Mouse (Mus musculus) right cerebral cortex, postnatal 4 days (tissue): ENCODE data around the gene Fnbp4.

Experiments
- DNase-seq: peaks from one replicate; pipeline ENCODE4 v3.0.0-alpha.2; 2022

Fnbp4 gene

DNA sequence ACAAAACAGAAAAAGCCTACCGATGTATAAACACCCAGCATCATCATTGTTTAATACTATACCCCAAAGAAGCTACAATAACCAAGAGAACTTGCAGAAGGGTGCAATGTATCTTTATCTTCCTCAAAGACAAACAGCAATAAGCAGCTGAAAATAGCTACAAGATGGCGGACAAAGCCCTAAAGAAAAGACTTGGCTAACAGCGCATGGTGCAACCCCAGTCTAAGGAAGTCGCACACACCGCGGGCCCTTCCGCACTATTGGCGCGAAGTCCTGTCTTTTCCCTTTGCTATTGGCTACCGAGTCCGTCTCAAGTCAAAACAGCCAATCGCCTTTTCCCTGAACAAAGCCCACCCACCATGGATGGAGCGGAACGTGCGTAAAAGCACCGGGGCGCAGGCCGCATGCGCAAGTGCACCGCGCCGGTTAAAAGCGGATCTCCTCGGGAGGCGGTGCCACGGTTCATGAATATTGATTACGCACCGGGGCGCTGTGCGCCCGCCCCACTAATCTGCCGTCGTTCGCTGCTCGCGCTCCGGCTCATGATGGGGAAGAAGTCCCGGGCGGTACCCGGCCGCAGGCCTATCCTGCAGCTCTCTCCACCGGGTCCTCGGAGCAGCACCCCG, at the start of gene Fnbp4:
Fnbp4 (plus strand) TSS at position 318 of the 626 bp plus-strand sequence.
- DNase-seq = peak; percentile 93

DNA sequence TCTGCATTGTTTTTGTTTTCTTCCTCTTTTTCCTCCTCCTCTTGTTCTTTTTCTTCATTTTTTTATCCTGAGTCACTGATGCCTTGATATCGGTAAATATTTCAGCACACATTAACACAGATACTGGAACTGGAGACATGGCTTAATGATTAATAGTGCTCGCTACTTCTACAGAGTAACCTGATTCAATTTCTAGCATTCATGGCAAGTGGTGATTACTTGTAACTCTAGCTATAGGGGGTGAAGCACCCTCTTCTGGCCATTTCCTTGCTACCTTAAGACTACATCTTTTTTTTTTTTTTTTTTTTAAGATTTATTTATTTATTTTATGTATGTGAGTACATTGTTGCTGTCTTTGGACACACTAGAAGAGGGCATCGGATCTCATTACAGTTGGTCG, 44.2 kb upstream of the Fnbp4 start:
- DNase-seq = no peak

DNA sequence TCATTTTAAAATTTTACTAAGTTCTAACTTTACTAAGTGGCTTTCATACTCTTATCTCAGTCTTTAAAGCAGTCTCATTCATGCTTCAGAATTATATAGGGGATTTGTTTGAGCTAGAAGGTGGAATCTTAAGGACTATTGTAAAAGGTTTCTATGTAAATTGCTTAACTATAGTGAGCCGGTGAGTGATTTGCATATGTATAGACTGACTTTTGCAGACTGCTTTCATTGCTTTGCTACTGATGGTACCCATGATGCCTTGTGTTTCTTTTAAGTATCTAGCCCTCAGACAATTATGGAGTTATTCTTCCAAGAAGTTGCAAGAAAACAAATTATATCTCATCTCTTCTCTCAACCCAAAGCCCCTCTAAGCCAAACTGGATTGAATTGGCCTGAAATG, 36.6 kb upstream of the Fnbp4 start:
- no peak for DNase-seq

DNA sequence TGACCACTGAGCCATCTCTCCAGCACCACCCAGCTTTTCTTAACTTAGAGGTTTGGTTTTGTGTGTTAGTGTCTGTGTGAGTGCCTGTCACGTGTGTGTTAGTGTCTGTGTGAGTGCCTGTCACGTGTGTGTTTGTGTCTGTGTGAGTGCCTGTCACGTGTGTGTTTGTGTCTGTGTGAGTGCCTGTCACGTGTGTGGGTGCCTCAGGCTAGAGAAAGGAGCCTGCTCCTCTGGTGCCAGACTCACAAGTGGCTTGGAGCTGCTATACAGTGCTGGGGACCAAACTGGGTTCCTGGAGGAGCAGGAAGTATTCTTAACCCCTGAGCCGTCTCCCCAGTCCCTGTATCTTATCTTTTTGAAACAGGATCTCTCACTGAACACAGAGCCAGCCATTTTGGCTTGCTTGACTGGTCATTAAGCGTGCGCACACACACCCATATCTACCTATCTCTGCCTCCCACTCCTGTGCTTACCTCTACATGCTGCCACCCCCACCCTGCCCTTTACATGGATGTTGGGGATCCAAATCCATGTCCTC, 29.5 kb upstream of the Fnbp4 start:
- DNase-seq = no peak

DNA sequence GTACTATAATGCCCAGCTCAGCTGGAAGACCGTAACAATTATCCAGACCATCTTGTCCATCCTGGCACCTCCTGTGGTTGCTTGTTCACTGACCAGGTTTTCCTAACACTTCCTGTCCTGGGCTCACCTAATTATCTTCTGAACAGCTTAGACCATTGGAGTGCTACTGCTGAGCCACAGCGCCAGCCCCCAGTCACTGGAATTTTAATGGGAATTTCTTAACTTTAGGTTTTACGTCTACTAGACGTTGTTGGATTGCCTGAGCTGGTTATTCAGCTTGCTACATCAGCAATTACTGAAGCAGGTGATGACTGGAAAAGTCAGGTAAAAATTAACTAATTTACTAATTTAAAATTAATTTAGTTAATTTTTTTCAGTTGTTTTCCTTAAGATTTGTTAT, 27.8 kb upstream of the Fnbp4 start:
- no peak for DNase-seq

DNA sequence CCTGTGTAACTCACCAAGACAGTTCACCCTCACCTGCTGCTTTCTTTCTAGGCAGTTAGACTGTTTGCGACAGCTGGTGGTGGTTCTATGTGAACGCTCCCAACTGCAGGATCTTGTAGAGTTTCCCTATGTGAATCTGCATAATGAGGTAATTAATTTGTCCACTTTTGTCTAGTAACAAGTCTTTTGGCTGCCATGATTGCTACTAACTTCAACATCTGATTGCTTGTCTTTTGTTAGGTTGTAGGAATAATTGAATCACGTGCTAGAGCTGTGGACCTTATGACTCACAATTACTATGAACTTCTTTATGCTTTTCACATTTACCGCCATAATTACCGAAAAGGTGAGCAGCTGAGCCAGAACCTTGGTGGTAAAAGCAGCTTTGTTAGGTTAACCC, 27.2 kb upstream of the Fnbp4 start:
- DNase-seq = no peak

DNA sequence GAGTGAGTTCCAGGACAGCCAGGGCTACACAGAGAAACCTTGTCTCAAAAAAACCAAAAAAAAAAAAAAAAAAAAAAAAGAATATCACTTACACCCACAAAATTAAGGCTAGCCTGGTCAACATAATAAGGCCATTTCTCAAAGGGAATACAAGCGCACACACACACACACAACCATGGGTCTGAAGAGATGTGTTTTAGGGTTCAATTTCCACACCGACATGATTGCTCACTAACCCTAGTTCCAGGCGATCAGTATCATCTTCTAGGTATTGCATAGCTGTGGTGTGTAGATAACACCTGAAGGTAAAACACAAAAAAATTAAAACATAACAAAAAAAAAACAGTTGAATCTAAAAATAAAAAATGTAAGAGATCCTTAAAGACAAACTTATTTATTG, 18.4 kb upstream of the Fnbp4 start:
- DNase-seq = no peak

DNA sequence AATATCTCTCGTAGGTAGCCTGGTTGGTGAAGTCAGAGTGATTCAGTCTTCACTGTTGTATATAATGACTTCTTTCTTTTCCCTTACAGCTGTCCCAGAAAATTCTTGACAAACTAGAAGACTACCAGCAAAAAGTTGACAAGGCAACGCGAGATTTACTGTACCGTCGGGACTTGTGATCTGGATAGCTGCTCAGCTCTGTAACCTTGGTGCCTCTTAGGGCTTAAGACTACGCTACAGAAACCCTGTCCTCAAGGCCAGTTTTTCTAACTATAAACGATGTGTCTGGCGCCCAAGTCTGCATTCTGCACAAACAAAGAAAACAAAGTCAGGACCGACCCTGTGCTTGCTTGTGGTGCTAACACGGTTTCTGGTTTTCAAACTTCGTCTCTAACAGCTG, 9.8 kb upstream of the Fnbp4 start:
- DNase-seq = no peak

DNA sequence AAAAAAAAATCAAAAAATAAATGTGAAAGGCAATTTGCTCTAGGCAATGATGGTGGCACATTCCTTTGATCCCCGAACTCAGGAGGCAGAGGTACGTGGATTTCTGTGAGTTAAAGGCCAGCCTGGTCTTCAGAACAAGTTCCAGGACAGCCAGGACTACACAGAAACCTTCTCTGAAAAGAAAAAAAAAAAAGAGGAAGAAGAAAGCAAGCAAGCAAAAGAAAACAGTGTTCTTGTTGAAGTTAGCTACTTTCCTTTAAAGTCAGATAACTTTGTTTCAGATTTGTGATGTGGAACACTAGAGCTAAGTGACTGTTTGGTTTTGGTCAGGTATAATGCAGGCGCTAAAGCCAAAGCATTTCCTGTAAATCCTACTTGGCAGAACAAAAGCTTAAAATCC, 6.4 kb upstream of the Fnbp4 start:
- DNase-seq = no peak

DNA sequence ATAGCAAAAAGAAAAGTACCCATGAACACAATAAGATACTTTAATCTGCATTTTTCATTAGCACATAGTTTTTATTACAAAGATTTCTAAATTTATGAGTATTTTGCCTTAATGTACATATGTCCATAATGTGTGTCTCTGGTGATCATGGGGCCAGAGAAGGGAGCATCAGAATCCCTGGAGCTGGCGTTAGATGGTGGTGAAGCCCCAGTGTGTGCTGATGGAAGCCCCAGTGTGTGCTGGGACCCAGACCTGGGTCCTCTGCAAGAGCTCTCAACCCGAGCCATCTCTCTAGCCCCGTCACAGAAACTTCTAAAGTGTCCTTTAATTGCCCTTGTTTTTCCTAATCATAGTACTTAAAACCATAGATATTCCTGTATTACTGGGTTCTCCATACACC, 5.8 kb upstream of the Fnbp4 start:
- no peak for DNase-seq

DNA sequence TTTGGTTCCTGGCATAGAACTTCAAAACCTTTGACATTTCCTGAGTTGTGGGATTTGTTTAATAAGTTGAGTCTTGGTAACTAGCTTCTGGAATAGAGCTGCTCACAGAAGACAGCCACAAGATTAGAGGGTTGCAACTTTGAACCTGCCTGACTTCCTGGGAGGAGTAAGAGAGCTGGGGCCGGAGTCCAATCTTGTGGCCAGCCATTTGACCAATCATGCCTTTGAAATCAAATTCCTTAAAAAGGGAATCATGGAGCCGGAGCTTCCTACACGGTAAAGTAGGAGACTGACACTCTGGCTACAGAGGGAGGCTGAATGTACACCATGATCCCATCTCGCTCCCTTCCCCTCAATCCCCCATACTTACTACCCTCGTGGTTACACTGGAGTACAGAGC, 5.2 kb upstream of the Fnbp4 start:
- DNase-seq = no peak

DNA sequence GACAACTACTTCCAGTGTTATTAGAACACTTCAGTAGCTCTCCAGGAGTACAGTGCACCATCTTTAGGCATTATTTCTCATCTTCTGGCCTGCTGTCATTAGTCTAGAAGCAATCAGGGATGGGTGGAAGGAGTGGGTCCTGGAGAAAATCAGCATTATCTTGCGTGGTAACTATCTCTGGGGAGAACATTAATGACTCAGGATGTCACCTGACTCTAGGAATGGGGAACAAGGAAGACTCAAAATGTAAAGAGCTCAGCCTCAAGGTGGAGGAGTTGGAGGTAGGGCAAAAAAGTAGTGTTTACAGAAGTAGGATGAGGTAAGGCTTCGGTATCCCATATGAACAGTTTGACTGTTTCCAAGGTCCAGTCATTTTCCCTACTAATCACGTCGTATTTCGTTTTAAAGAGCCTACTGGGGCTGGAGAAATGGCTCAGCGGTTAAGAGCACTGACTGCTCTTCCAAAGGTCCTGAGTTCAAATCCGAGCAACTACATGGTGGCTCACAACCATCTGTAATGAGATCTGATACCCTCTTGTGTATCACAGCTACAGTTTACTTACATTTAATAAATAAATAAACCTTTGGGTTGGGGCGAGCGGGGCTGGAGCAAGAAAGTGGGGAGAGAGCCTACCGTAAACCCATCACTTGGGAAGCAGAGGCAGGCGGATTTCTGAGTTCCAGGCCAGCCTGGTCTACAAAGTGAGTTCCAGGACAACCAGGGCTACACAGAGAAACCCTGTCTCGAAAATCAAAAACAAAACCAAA, 701 bp upstream of the Fnbp4 start:
- peak; percentile 7 for DNase-seq

DNA sequence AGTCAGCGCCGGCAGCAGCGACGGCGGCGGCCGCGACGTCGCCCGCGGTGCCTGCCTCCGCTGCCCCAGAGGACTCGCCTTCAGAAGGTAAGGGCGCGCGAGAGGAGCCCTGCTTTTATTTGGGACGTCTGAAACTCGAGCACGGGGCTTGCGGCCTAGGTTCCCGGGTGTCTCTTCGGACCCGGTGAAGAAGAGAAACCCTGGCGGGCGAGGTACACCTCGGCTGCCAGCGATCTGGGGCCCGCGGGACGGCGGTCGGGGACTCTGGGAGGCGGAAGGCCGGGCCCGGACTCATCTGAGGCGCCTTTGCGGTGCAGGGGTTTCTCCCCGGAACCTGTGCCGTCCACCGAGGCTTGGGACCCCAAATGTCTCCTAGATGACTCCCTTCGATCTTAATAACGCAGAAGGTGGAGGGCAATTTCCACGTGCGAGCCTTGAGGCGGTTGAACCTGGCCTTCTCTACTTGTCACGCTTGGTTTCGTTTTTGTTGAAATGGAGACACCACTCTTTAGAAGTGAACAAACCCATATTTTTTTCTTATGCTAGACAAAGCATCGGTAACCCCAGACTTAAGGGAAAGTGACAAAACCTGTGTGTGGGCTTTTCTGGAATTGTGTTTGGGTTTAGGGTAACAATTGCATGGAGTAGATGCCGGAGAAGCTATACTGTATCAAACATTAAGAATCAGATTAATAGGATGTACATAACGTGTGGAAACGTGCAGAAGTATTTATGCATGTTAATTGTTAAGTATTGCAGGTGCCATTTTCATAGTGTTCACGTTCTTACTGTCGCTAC, 769 bp downstream of the Fnbp4 start:
- DNase-seq = peak; percentile 53

DNA sequence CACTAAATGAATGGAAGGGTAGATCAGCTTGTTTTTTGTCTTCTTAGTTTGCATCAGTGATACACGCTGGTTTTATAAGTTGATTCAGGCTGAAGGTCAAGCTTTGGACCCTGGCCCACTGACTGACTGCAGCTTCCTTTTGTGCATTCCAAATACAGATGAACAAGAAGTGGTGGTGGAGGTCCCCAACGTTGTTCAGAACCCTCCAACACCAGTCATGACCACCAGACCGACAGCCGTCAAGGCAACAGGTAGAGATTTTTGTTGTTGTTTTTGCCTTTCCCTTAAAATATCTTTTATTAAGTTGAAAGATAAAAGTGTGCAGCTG, 1.3 kb downstream of the Fnbp4 start:
- peak; percentile 10 for DNase-seq

DNA sequence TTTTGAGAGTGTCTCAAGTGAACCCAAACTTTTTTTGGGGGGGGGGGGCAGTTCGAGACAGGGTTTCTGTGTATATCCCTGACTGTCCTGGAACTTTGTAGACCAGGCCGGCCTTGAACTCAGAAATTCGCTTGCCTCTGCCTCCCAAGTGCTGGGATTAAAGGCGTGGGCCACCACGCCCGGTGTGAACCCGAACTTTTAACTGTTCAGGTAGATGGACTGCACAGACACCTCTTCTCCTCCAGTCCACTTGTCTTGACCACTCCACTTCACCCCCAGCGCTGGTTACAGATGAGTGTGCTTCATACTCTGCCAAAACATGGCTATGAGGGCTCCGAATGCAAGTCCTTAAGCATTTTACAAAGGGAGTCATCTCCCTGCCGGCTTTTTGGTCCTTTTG, 2.0 kb downstream of the Fnbp4 start:
- no peak for DNase-seq

DNA sequence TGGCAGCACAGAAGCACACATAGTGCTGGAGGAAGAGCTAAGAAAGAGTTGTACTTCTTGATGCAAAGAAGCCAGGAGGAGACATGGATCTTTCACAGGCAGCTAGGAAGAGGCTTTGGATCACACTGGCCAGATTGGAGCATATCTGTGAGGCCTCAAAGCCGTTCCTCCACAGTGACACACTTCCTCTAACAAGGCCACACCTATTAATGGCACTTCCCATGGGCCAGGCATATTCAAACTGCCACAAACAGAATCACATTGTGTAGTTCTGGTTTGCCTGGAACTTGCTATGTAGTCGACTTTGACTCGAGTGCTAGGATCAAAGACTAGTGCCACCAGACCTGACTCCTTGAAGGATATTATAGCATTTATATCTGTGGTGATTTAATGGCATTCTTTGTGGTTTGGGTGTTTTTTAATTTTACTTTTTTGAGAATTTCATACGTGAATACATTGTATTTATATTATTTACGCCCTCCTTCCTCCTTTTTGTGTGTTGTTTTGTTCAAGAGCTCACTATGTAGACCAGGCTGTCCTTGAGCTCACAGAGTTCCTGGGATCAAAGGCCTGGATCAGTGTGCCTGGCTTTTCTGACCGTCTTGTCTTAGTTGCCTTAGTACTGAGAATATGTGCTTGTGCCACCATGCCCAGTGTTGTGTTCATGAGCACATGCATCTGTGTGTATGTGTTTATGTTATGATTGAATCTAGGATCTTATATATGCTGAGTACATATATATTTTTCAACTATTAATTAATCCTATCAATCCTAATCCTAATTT, 4.7 kb downstream of the Fnbp4 start:
- DNase-seq = no peak

DNA sequence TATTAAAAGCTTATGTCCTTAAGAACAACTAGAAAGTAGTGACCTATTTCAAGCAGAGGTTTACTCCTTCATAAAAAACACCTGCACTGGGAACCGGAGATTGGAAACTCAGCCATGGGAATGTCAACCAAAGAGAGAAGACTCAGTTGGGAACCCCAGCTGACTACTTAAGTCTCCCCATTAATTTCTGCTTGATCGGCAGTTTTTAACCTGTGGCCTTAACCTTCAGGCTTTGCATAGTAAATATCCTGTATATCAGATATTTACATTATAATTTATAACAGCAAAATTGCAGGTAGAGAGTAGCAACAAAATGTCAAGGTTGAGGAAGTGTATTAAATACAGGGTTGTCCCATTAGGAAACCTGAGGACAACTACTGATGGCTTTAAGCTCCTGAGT, 8.4 kb downstream of the Fnbp4 start:
- no peak for DNase-seq

DNA sequence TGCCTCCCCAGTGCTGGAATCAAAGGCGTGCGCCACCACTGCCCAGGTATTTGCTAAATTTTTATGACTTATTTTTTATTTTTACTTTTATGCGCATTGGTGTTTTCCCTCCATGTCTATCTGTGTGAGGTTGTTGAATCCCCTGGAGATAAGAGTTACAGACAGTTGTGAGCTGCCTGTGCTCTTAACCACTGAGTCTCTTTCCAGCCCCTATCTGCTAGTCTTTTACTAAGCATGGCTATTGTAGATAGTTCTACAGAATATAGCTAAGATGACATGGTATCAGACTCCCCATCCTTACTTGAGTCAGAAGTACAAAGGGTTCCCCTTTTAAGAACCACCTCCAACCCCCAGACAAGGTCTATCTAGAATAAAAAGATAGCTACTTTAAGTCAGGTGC, 9.0 kb downstream of the Fnbp4 start:
- no peak for DNase-seq

DNA sequence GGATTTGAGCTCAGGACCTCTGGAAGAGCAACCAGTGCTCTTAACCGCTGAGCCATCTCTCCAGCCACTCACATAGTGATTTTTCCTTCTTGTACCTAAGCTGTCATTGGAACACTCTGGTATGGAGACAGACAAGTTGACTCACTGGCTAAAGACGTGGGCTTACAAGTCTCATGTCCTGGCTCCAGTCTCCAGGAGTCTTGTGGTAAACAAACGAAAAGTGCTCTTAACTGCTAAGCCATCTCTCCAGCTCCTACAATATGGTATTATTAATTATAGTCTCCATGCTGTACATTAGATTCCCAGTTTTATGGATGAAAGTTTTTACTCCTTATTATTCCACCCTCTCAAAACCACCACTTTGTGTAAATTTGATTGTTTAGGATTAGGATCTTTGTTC, 20.0 kb downstream of the Fnbp4 start:
- no peak for DNase-seq

DNA sequence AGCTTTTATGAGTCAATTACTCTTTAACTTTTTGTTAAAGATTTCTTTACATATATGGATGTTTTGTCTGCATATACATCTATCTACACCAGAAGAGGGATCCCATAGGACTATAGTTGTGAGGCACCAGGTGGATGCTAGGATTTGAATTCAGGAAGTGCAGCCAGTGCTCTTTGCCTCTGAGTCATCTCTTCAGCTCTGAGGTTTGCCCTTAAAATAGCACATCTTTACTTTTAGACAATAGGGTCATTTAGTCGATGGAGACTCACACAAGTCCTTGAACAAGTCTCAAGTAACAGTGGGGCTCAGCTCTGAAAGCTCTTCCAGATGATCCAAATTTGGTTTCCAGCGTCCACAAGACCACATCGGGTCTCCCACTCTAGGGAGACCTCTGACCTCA, 36.2 kb downstream of the Fnbp4 start:
- DNase-seq = no peak

DNA sequence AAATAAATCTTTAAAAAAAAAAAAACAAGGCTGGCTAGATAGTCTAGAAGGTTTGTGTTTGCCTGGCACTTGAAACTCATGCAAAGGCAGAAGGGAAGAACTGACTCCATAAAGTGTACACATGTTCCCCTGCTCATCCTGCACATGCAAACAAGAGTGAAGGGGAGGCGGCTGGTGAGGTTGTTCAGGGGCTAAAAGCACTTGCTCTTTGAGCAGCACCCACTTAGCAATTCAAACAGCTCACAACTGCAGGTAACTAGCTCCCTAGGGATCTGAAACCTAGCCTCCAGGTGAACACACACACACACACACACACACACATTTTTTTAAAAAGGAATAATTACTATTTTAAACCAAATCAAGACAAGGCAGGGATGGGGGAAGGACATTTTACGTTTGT, 36.8 kb downstream of the Fnbp4 start:
- no peak for DNase-seq

DNA sequence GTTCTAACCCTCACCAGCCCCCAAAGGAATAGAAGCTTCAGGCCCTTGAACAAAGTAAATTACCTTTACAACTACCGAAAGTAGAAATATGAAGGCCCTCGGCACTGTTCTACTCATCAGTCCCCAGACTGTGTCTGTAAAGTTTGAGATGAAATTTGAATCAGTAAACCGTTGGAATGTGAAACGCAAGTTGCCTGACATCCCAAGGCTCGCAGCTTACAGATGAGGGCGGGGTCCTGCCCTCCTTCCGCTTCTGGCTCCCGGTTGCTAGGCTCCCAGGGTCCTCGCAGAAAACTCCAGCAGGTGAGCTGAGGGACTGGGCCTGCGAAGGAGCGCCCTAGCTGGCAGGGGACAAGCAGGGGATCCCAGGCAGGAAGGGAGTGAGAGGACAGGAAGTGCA, 37.3 kb downstream of the Fnbp4 start, which contains the start of gene Agbl2:
Agbl2 (plus strand) TSS at position 270 of the 400 bp plus-strand sequence.
- peak; percentile 16 for DNase-seq

DNA sequence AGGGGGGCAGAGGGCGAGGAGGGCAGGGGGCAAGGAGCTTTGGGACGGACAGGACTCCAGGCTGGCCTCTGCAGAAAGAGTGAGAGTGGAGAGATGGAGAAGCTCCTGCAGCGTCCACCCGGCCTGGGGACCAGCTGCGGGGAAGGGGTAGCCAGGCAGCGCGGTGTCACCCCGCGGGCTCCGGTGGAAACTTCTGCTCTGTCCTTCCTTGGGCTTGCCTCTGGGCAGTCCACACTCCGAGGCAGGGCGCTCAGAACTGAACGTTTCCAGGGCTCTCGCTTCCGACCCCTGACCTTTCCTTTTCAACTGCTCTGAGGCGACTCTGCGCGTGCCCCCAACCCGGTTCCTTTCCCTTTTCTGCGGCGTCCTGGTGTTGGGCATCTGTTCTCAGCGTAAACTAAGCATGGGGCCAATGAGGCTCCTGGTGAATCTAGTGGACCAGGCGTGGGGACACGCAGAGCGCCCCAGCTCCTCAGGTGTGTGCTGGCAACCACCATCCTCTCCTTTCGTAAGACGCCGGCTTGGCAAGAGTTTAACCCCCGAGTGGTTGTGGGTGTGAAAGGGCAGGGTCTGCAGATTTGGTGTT, 37.8 kb downstream of the Fnbp4 start:
- no peak for DNase-seq
